Mouse (Mus musculus): ENCODE data around the gene Gm8374. TPM values are rescaled to one million over a fixed set of nuclear protein-coding genes. Genes with fewer than 3 reads are reported as not detected.

Gene Gm8374
- not detected in 2 replicates for polyA plus RNA-seq (2012; rRNA removed)

DNA sequence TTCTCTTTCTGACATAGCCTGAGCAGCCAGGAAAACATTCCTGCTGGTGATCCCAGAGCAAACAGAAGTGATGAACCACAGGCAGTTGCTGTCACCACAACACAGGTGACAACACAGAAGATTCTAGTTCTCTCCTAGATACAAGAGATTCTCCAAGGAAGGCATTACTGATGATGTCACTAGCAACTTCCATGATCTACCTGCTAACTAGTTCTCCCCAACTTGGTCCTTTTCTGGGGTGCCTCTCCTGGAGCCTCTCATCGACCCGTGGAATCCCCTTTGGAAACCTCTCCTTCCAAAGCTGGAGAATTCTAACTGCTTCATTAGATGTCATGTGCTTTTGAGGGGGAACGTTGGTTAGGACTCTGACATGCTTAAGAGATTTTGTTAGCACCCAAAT lies at the start of gene Gm8374:
Gm8374 (minus strand) TSS at position 101 of the 400 bp plus-strand sequence.

DNA sequence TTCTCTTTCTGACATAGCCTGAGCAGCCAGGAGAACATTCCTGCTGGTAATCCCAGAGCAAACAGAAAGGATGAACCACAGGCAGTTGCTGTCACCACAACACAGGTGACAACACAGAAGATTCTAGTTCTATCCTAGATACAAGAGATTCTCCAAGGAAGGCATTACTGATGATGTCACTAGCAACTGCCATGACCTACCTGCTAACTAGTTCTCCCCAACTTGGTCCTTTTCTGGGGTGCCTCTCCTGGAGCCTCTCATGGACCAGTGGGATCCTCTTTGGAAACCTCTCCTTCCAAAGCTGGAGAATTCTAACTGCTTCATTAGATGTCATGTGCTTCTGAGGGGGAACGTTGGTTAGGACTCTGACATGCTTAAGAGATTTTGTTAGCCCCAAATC lies 32.6 kb downstream of the Gm8374 start, which contains the start of gene Gm5797:
Gm5797 (minus strand) TSS at position 101 of the 400 bp plus-strand sequence.

GRCm38 (mm10) chr14:7314661-7315060 lies 50.3 kb downstream of the Gm8374 start, which contains the start of gene Gm3739:
Gene Gm3739, minus strand, starts transcription at chr14:7315049.

Other genes with a start within 250 kb of the Gm8374 start
- not detected in 2 replicates for gene Gm6676, start 239.7 kb downstream of the Gm8374 start, polyA plus RNA-seq (2012; rRNA removed)
- gene Gm3512, start 190.6 kb downstream of the Gm8374 start, polyA plus RNA-seq (2012; rRNA removed) = 0.16 and 0.18 TPM in 2 replicates
- gene Gm16434, start 170.6 kb downstream of the Gm8374 start, polyA plus RNA-seq (2012; rRNA removed) = not detected in 2 replicates
- gene Gm3727, start 100.4 kb downstream of the Gm8374 start, polyA plus RNA-seq (2012; rRNA removed) = not detected in 2 replicates
- 0.03 and 0.06 TPM in 2 replicates for gene Gm3739, start 50.1 kb downstream of the Gm8374 start, polyA plus RNA-seq (2012; rRNA removed)
- gene Gm5797, start 32.7 kb downstream of the Gm8374 start, polyA plus RNA-seq (2012; rRNA removed) = not detected in 2 replicates
- gene Gm3755, start 85.8 kb upstream of the Gm8374 start, polyA plus RNA-seq (2012; rRNA removed) = not detected in 2 replicates
- 0.05 and 0.08 TPM in 2 replicates for gene Gm3752, start 118.6 kb upstream of the Gm8374 start, polyA plus RNA-seq (2012; rRNA removed)
- gene Gm3558, start 203.4 kb upstream of the Gm8374 start, polyA plus RNA-seq (2012; rRNA removed) = 0.01 TPM in 1 of 2 replicates, not detected in the other
- gene Gm10338, start 230.5 kb upstream of the Gm8374 start, polyA plus RNA-seq (2012; rRNA removed) = not detected in 2 replicates

All from liver, embryonic 18 days (tissue).